Mouse (Mus musculus) cerebellum, adult 2 months (tissue): ENCODE results near the gene Nrxn3. TPM values are rescaled to one million over a fixed set of nuclear protein-coding genes. Genes with fewer than 3 reads are reported as not detected.

Experiments used
- DNase-seq, 2 experiments: peaks; one replicate each; pipeline ENCODE4 v3.0.0; 2021
- H3K27ac ChIP-seq: fragments of 200-500 bp; 2 replicates; pipeline ENCODE4 v1.5.1; 2012; ENCODE audit warnings: low read length, control low read depth, inconsistent platforms; ENCODE audit not compliant: insufficient read depth
- H3K27me3 ChIP-seq: fragments of 200-500 bp; 2 replicates; pipeline ENCODE4 v1.6.1; 2012; ENCODE audit warnings: inconsistent platforms, mild to moderate bottlenecking, low read length, moderate library complexity; ENCODE audit not compliant: control insufficient read depth, insufficient read depth
- H3K4me1 ChIP-seq: fragments of 200-500 bp; 2 replicates; pipeline ENCODE4 v1.6.1; 2011; ENCODE audit warnings: low read length; ENCODE audit not compliant: control insufficient read depth, insufficient read depth
- H3K4me3 ChIP-seq: fragments of 200-500 bp; replicated peaks from 2 replicates; pipeline ENCODE3; 2011; ENCODE audit warnings: mild to moderate bottlenecking, low read depth, low read length, control low read depth; ENCODE audit not compliant: insufficient read depth
- CTCF ChIP-seq: fragments of 200-500 bp; IDR thresholded peaks from 2 replicates; pipeline ENCODE4 v1.5.1; 2011; ENCODE audit warnings: low read depth, mild to moderate bottlenecking, control low read depth, low read length, moderate library complexity, borderline replicate concordance; ENCODE audit not compliant: insufficient read depth
- POLR2A ChIP-seq: fragments of 200-500 bp; IDR thresholded peaks from 2 replicates; pipeline ENCODE4 v1.6.1; 2011; ENCODE audit warnings: low read length, control low read depth, borderline replicate concordance; ENCODE audit not compliant: insufficient read depth
- WGBS: fragments of 180-500 bp; shearing (Covaris S2); methylation state at CpG from one replicate; pipeline ENCODE4 v1.1.7; 2018; 5-methylcytosine and 5-hydroxymethylcytosine counted together
- polyA plus RNA-seq: library from polyadenylated mRNA; depleted of rRNA; stranded (reverse); fragments of >200 nt; gene quantifications from 2 replicates; pipeline ENCODE4 v1.2.3, GENCODE M21; 2012

Gene Nrxn3
- polyA plus RNA-seq, 1 experiment = 101 TPM

DNA sequence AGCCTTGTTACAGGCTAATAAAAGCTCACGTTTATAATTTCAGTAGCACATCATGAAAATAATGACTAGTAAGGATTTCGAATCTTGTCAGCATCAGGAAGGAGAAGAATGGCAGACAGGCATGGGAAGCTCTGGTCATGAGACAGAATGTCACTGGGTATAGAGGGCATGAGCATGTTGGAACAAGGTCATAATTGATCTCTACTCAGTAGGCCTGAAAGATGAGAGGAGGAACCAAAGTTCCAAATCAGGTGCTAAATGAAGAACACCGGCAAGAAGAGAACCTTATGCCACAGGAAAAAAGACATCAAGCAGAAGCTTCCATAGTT lies 1615.5 kb downstream of the Nrxn3 start:
- H3K27ac ChIP-seq = no peak overlapping the region
- no peak for DNase-seq
- H3K4me3 ChIP-seq = no peak overlapping the region
- H3K27me3 ChIP-seq = no peaks in the 10 kb centered on the region
- WGBS = 92% methylated on average over 3 of the region's 3 CpGs
- TF ChIP-seq CTCF = no peak
- TF ChIP-seq POLR2A = no peak
- H3K4me1 ChIP-seq = no peaks in the 10 kb centered on the region; the same call in 1 of the 2 replicates
